Mouse (Mus musculus) thymus, adult 2 months (tissue): ENCODE results near the gene Larp4.
A peak's percentile ranks its signal among the peaks of the same experiment; 100 is the strongest.

Source experiments
- CTCF ChIP-seq: fragments of 200-500 bp; IDR thresholded peaks from 2 replicates; pipeline ENCODE4 v1.5.1; 2012; ENCODE audit warnings: mild to moderate bottlenecking, control low read depth, low read length, moderate library complexity, borderline replicate concordance; ENCODE audit not compliant: control insufficient read depth, poor library complexity, insufficient read depth; ENCODE audit errors: extremely low read depth
- POLR2A ChIP-seq: fragments of 200-500 bp; IDR thresholded peaks from 2 replicates; pipeline ENCODE4 v1.6.1; 2012; ENCODE audit warnings: mild to moderate bottlenecking, low read length, control low read depth, moderate library complexity; ENCODE audit not compliant: control insufficient read depth, poor library complexity, insufficient read depth; ENCODE audit errors: extremely low read depth

- TF ChIP-seq CTCF (peak; percentile 97), POLR2A (peak; percentile 70)
These were observed 68.7 kb downstream of the Larp4 start, which contains the start of gene Dip2b for GRCm38 (mm10) chr15:100038470-100038971.
